Mouse (Mus musculus) CH12.LX (cell line): ENCODE results near the gene Trex2. TPM values are rescaled to one million over a fixed set of nuclear protein-coding genes. Genes with fewer than 3 reads are reported as not detected.

Experiments used
- DNase-seq: peaks from one replicate; pipeline ENCODE4 v3.0.0-alpha.2; 2013; ENCODE audit errors: extremely low read depth
- H3K27ac ChIP-seq: 2 replicates; pipeline ENCODE4 v1.5.1; 2012; ENCODE audit warnings: low read depth, mild to moderate bottlenecking, control low read depth, moderate library complexity; ENCODE audit not compliant: insufficient read depth
- H3K27me3 ChIP-seq: replicated peaks from 2 replicates; pipeline ENCODE3; 2012; ENCODE audit warnings: inconsistent platforms
- H3K36me3 ChIP-seq, 2 experiments: replicated peaks in 1 of 2; 2 replicates each; pipeline versions ENCODE3 to v1.6.1; 2012; ENCODE audit warnings: inconsistent platforms in 1 of 2, low read length in 1 of 2, mild to moderate bottlenecking in 1 of 2, mixed read lengths in 1 of 2, moderate library complexity in 1 of 2; ENCODE audit not compliant: control insufficient read depth in 1 of 2, insufficient read depth in 1 of 2
- H3K4me1 ChIP-seq, 2 experiments: 2 replicates each; pipeline ENCODE4 v1.6.1; 2012; ENCODE audit warnings: inconsistent platforms in 1 of 2, moderate library complexity in 1 of 2; ENCODE audit not compliant: insufficient read depth in 2 of 2, control insufficient read depth in 1 of 2
- H3K4me2 ChIP-seq: 2 replicates; pipeline ENCODE4 v1.6.1; 2012; ENCODE audit warnings: low read depth, mild to moderate bottlenecking, control low read depth; ENCODE audit not compliant: poor library complexity, insufficient read depth, severe bottlenecking
- H3K4me3 ChIP-seq, 3 experiments: fragments of 150-350 bp in 1 of 3; sonication (generic) in 1 of 3; replicated peaks in 1 of 3; 2 replicates each; pipeline versions ENCODE3 to v1.5.1; 2011 to 2012; ENCODE audit warnings: low read depth in 2 of 3, low read length in 2 of 3, mild to moderate bottlenecking in 2 of 3, moderate library complexity in 2 of 3, control low read depth in 1 of 3, improper control_type of control experiment in 1 of 3, inconsistent platforms in 1 of 3, mixed read lengths in 1 of 3; ENCODE audit not compliant: poor library complexity in 1 of 3
- H3K79me2 ChIP-seq: replicated peaks from 2 replicates; pipeline ENCODE4 v1.6.1; 2012; ENCODE audit warnings: mild to moderate bottlenecking, moderate library complexity; ENCODE audit not compliant: control insufficient read depth, poor library complexity, insufficient read depth, severe bottlenecking; ENCODE audit errors: extremely low read depth
- H3K9ac ChIP-seq: 2 replicates; pipeline ENCODE4 v1.6.1; 2012; ENCODE audit warnings: low read depth, mild to moderate bottlenecking, control low read depth, moderate library complexity; ENCODE audit not compliant: insufficient read depth
- H3K9me3 ChIP-seq: replicated peaks from 2 replicates; pipeline ENCODE3; 2012; ENCODE audit warnings: low read length, inconsistent platforms, mixed read lengths
- CTCF ChIP-seq, 2 experiments: IDR thresholded peaks in 1 of 2; conservative IDR thresholded peaks in 1 of 2; 2 replicates each; pipeline ENCODE4 v1.5.1; 2011 to 2012; ENCODE audit warnings: low read depth in 2 of 2, low read length in 2 of 2, improper control_type of control experiment in 1 of 2, inconsistent platforms in 1 of 2, mild to moderate bottlenecking in 1 of 2, moderate library complexity in 1 of 2
- E2F4 ChIP-seq: IDR thresholded peaks from 2 replicates; pipeline ENCODE4 v1.6.1; 2011; ENCODE audit warnings: low read depth, low read length, improper control_type of control experiment; ENCODE audit not compliant: insufficient replicate concordance
- EP300 ChIP-seq: IDR thresholded peaks from 2 replicates; pipeline ENCODE4 v1.6.1; 2011; ENCODE audit warnings: low read length, improper control_type of control experiment
- HCFC1 ChIP-seq: IDR thresholded peaks from 2 replicates; pipeline ENCODE4 v1.6.1; 2012; ENCODE audit warnings: low read depth, mild to moderate bottlenecking, inconsistent platforms, low read length, improper control_type of control experiment
- KAT2A ChIP-seq: IDR thresholded peaks from 2 replicates; pipeline ENCODE4 v1.6.1; 2012; ENCODE audit warnings: low read length, improper control_type of control experiment, inconsistent platforms; ENCODE audit not compliant: insufficient replicate concordance
- MAFK ChIP-seq: IDR thresholded peaks from 2 replicates; pipeline ENCODE4 v1.6.1; 2011; ENCODE audit warnings: low read length, improper control_type of control experiment; ENCODE audit not compliant: insufficient replicate concordance
- MEF2A ChIP-seq: IDR thresholded peaks from 2 replicates; pipeline ENCODE4 v1.6.1; 2014; ENCODE audit warnings: low read depth, mild to moderate bottlenecking, inconsistent platforms, low read length, improper control_type of control experiment, borderline replicate concordance
- MXI1 ChIP-seq: IDR thresholded peaks from 2 replicates; pipeline ENCODE4 v1.6.1; 2011; ENCODE audit warnings: mild to moderate bottlenecking, low read depth, low read length, improper control_type of control experiment
- POLR2A ChIP-seq: IDR thresholded peaks from 2 replicates; pipeline ENCODE4 v1.6.1; 2011; ENCODE audit warnings: low read depth, mild to moderate bottlenecking, improper control_type of control experiment, low read length
- RAD21 ChIP-seq: IDR thresholded peaks from 2 replicates; pipeline ENCODE4 v1.6.1; 2011; ENCODE audit warnings: low read depth, mild to moderate bottlenecking, low read length, improper control_type of control experiment, moderate library complexity
- SMC3 ChIP-seq: IDR thresholded peaks from 2 replicates; pipeline ENCODE4 v1.6.1; 2011; ENCODE audit warnings: low read depth, low read length, improper control_type of control experiment
- TBP ChIP-seq: conservative IDR thresholded peaks from 2 replicates; pipeline ENCODE4 v1.6.1; 2011; ENCODE audit warnings: low read depth, low read length, improper control_type of control experiment
- UBTF ChIP-seq: IDR thresholded peaks from 2 replicates; pipeline ENCODE4 v1.6.1; 2012; ENCODE audit warnings: low read depth, mild to moderate bottlenecking, inconsistent platforms, low read length, improper control_type of control experiment, moderate library complexity
- USF1 ChIP-seq: IDR thresholded peaks from 2 replicates; pipeline ENCODE4 v1.6.1; 2014; ENCODE audit warnings: low read depth, mild to moderate bottlenecking, inconsistent platforms, low read length, improper control_type of control experiment
- ZKSCAN1 ChIP-seq: IDR thresholded peaks from 2 replicates; pipeline ENCODE4 v1.6.1; 2012; ENCODE audit warnings: low read depth, inconsistent platforms, low read length, improper control_type of control experiment, borderline replicate concordance
- ZMIZ1 ChIP-seq: IDR thresholded peaks from 2 replicates; pipeline ENCODE4 v1.6.1; 2012; ENCODE audit warnings: low read depth, mild to moderate bottlenecking, inconsistent platforms, low read length, improper control_type of control experiment
- dilution Hi-C: fragments of 300-500 bp; cut with MboI; formaldehyde crosslinking; loops from 2 replicates; pipeline ENCODE4 v1.14.3; 2020; ENCODE audit warnings: low sequenced_read_pairs; ENCODE audit not compliant: extremely low pct_unique_long_range_greater_than_20kb, extremely low pct_ligation_motif_present
- in situ Hi-C: fragments of 300-500 bp; cut with MboI; formaldehyde crosslinking; loops from 3 replicates; pipeline ENCODE4 v1.14.3; 2019; ENCODE audit warnings: low sequenced_read_pairs, low pct_ligation_motif_present, low pct_unique_long_range_greater_than_20kb, mixed read lengths
- polyA plus RNA-seq: library from polyadenylated mRNA; unstranded; fragments of >175 nt; gene quantifications from 2 replicates; pipeline ENCODE4 v1.2.1, GENCODE M21; 2012; ENCODE audit warnings: low read depth; ENCODE audit not compliant: insufficient read length
- total RNA-seq, 2 experiments: library from RNA; depleted of rRNA; stranded (reverse); fragments of 300-350 nt in 1 of 2; fragments of >200 nt in 1 of 2; gene quantifications; 2 replicates each; pipeline ENCODE4 v1.2.3; 2012 to 2014

Gene Trex2
- total and polyA plus RNA-seq, 3 experiments = not detected

DNA sequence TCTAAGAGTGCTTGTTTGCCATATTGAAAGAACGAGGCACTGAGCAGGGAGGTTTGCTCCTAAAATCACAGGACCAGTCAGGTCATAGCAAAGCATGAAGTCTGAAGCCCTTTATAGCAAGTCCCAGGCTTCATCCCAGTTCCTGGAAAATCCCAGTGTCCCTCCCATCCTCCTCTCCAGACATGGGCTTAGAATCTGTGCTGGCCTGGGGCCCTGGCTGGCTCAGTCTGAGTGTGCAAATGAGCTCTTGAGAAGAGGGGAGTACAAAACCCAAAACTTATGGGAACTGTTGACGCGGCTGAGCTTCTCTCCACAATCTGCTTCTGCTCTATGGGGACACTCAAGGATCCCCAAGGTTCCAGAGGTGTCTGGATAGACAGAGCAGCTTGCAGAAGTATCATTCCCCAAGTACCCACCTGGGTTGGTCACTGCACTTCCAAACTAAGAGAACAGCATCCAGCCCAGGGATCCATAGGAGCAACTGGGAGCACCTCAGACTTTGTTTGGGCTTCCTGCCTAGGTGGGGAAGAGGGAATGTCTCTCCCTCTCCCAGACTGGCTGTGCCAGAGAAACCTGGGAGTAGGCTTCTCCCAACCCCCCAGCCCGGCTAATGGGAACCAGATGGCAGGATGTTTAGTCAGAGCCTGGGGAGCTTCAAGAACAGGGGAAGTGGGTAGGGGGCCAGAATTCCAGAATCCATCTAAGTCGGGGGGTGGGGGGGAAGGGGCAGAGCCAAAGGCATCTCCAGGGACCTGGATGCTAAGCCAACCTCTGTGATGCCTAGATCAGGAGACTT, 32.5 kb upstream of the Trex2 start:
- Histone ChIP-seq H3K9ac (no peak overlapping the region), H3K27ac (no peak overlapping the region), H3K27me3 (peaks cover 2% of the 10 kb centered on the region), H3K9me3 (no peaks in the 10 kb centered on the region), H3K79me2 (no peaks in the 10 kb centered on the region), H3K4me1 (no peaks in the 10 kb centered on the region), H3K36me3 (no peaks in the 10 kb centered on the region), H3K4me2 (no peak overlapping the region), H3K4me3 (no peak overlapping the region)
- TF ChIP-seq USF1 (no peak), MEF2A (no peak), KAT2A (no peak), SMC3 (no peak), UBTF (no peak), E2F4 (no peak), CTCF (conservative IDR thresholded peaks at IDR 0.05 in 1 of 2, IDR thresholded peaks at IDR 0.05 in 1 of 2; ENCODE audit: low read depth in 2 of 2, low read length in 2 of 2) (no peak), ZMIZ1 (no peak), TBP (no peak), ZKSCAN1 (no peak)
- dilution Hi-C loops (no loop called here), in situ Hi-C loops (no loop called here)
- DNase-seq = no peak

DNA sequence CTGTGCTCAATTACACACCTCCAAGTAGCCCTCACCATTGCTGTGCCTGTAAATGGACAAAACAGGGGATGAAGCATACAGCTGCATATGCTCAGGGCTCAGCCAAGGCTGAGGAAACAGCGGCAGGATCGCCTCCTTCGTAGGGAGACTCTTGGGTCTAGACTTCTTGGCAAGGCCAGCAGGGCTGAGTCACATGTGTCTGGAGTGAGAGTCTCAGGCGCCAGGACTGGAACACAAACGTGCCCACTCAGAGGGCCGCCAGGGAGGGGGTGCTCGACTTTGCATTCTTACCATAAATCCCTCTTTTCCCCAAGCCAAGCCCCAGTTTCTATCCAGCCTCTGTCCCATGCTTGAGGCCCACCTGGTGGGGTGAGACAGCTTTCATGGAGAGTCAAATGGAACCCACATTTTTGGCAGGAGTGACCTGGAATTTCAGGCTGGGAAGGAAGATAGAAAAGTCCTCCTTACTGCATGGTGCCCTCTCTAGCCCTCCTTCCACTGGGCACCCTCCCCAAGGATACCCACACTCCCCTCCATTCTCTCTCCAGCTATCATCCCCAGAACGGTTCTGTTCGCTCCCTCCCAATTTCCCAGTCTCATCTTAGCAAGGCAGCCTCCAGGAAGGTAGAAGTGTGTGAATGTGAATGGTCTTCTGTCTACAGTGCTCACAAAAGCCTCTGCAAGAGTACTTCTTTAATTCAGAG, 30.5 kb upstream of the Trex2 start:
- H3K9ac ChIP-seq = no peak overlapping the region
- no peaks in the 10 kb centered on the region for H3K9me3 ChIP-seq
- DNase-seq = no peak
- no peak overlapping the region for H3K4me2 ChIP-seq
- dilution Hi-C loops = no loop called here
- TF ChIP-seq MAFK = no peak
- no peak for TF ChIP-seq RAD21
- TF ChIP-seq POLR2A = no peak
- TF ChIP-seq HCFC1 = no peak
- no peak for TF ChIP-seq EP300
- TF ChIP-seq MXI1 = no peak
- no peaks in the 10 kb centered on the region for H3K36me3 ChIP-seq
- no peak overlapping the region for H3K27ac ChIP-seq
- in situ Hi-C loops = no loop called here
- no peaks in the 10 kb centered on the region for H3K27me3 ChIP-seq
- H3K79me2 ChIP-seq = no peaks in the 10 kb centered on the region
- H3K4me1 ChIP-seq = no peaks in the 10 kb centered on the region
- no peak overlapping the region for H3K4me3 ChIP-seq
